Mouse (Mus musculus): ENCODE measurements around the gene Ccdc70. TPM values are rescaled to one million over a fixed set of nuclear protein-coding genes. Genes with fewer than 3 reads are reported as not detected.
A peak's percentile ranks its signal among the peaks of the same experiment; 100 is the strongest.

The Ccdc70 gene
- polyA plus RNA-seq, 1 experiment from 2014 or later: not detected

DNA sequence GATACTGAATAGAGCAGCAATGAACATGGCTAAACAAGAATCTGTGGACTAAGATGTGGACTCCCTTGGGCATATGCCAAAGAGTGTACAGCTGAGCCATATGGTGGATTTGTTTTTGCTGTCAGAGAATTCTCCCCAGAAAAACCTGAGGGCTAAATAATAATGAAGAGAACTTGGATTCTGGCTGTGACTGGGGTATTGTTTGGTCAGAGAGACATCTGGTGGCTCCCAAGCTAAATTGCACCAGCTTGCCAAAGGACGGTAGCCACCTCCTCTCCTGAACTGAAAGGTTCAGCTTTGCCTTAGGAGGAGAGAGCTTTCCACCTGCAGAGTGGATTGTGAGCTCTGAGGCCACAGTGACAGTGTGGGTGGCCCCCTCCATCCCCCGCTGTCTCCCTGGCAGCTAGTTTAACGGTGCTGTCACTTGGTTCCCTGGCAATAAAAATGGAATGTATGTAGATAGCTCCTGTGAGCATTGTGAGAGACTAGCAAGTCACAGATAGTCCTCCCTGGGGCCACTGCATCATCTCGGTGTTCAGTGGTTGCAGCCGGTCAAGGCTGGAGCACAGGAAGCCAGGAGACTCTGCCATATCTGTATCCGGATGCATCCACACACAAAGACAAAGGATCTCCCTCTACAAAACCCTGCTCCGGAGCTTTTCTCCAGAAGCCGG lies 12.2 kb downstream of the Ccdc70 start:
- Histone ChIP-seq H3K4me1 (no peaks in the 10 kb centered on the region), H3K27me3 (replicated peaks) (no peaks in the 10 kb centered on the region), H3K9ac (no peak overlapping the region), H3K27ac (replicated peaks) (no peak overlapping the region), H3K4me3 (no peak overlapping the region), H3K9me3 (no peaks in the 10 kb centered on the region), H3K4me2 (no peak overlapping the region), H3K36me3 (no peaks in the 10 kb centered on the region)
- 52% methylated on average over 8 of the region's 8 CpGs for WGBS
- no peak for ATAC-seq (ENCODE audit: extremely low read depth, insufficient number of reproducible peaks, low FRiP score, low TSS enrichment)

GRCm38 (mm10) chr8:21992184-21992583 lies 22.6 kb downstream of the Ccdc70 start:
- H3K27ac ChIP-seq (replicated peaks): no peak overlapping the region
- no peaks in the 10 kb centered on the region for H3K9me3 ChIP-seq
- no peaks in the 10 kb centered on the region for H3K4me1 ChIP-seq
- 22% methylated on average over 6 of the region's 6 CpGs for WGBS
- no peaks in the 10 kb centered on the region for H3K36me3 ChIP-seq
- no peaks in the 10 kb centered on the region for H3K27me3 ChIP-seq (replicated peaks)
- no peak overlapping the region for H3K4me2 ChIP-seq
- no peak overlapping the region for H3K9ac ChIP-seq
- no peak for ATAC-seq (ENCODE audit: extremely low read depth, insufficient number of reproducible peaks, low FRiP score, low TSS enrichment)
- no peak overlapping the region for H3K4me3 ChIP-seq

DNA sequence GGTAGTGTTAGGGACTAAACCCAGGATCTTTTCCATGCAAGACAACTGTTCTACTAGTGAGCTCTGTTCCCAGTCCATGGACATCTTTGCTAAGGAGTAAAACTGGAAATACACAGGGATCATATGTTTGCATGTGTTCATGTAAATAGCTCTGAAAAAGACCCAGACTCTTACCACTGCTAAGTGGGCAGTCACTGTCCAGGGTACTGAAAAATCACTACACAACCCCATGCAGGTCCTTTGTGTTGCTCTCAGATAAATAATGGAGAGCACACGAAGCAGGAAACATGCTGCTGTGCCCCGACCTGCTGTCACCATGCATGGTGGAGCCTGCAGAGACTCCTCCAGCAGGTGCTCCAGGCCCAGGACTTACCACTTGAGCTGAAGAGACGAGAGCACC lies 25.6 kb downstream of the Ccdc70 start:
- ATAC-seq (ENCODE audit: extremely low read depth, insufficient number of reproducible peaks, low FRiP score, low TSS enrichment): no peak
- Histone ChIP-seq H3K27ac (replicated peaks) (no peak overlapping the region), H3K4me3 (no peak overlapping the region), H3K9ac (no peak overlapping the region), H3K4me1 (no peaks in the 10 kb centered on the region), H3K36me3 (no peaks in the 10 kb centered on the region), H3K4me2 (no peak overlapping the region), H3K27me3 (replicated peaks) (no peaks in the 10 kb centered on the region), H3K9me3 (no peaks in the 10 kb centered on the region)
- WGBS: 34% methylated on average over 3 of the region's 3 CpGs

DNA sequence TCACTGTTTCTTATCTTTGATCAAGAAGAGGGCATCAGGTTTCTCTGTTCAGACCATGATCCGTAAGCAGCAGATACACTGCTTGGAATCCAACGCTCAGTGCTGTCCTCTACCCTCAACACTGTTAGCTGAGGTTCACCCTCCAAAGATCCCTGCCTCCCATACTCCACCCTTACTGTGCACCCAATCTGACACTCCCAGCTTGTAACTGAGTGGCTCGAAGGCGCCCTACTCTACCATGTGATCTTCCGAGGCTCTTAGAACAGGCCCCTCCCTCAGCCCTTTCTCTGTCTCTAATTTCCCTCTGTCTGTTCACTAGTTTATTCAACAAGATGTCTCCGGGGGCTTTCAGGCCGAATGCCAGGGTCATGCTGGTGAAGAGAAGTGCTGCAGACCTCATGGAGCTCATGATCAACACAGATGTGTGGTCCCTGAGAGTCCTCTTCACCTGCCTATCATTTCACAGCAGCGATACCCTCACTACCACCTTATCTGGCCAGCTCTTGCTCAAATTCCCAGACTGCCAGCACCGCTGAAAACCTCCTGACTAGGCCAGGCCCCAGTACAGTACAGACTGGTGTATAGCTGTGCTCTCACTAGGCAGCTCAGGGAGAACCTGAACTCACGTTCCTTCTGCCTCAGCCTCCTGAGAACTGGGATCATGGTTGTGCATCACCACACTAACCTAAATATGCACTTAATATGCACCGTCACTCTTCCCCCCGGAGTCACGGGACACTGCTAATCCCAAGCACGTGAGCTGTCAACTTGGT lies 35.4 kb downstream of the Ccdc70 start:
- Histone ChIP-seq H3K4me2 (no peak overlapping the region), H3K36me3 (no peaks in the 10 kb centered on the region), H3K9me3 (no peaks in the 10 kb centered on the region), H3K27me3 (replicated peaks) (no peaks in the 10 kb centered on the region), H3K4me1 (no peaks in the 10 kb centered on the region), H3K4me3 (no peak overlapping the region), H3K27ac (replicated peaks) (no peak overlapping the region), H3K9ac (no peak overlapping the region)
- no peak; the same call in 1 of the 2 replicates for ATAC-seq (ENCODE audit: extremely low read depth, insufficient number of reproducible peaks, low FRiP score, low TSS enrichment)
- 71% methylated on average over 14 of the region's 14 CpGs for WGBS

- Histone ChIP-seq H3K9ac (no peak overlapping the region), H3K27me3 (replicated peaks) (no peaks in the 10 kb centered on the region), H3K9me3 (no peaks in the 10 kb centered on the region), H3K4me2 (no peak overlapping the region), H3K4me3 (no peak overlapping the region), H3K36me3 (no peaks in the 10 kb centered on the region), H3K27ac (replicated peaks) (no peak overlapping the region), H3K4me1 (no peaks in the 10 kb centered on the region)
- WGBS: 76% methylated on average over 6 of the region's 6 CpGs
- no peak for ATAC-seq (ENCODE audit: extremely low read depth, insufficient number of reproducible peaks, low FRiP score, low TSS enrichment)
These were observed 36.8 kb downstream of the Ccdc70 start for GRCm38 (mm10) chr8:22006423-22006822.

GRCm38 (mm10) chr8:22009403-22009802 lies 39.8 kb downstream of the Ccdc70 start:
- Histone ChIP-seq H3K4me2 (no peak overlapping the region), H3K27me3 (replicated peaks) (no peaks in the 10 kb centered on the region), H3K27ac (replicated peaks) (0 out of 2 replicates have a peak overlapping the region, but pooled peaks have one; percentile 28), H3K9ac (no peak overlapping the region), H3K4me1 (no peaks in the 10 kb centered on the region), H3K36me3 (no peaks in the 10 kb centered on the region), H3K9me3 (no peaks in the 10 kb centered on the region), H3K4me3 (no peak overlapping the region)
- 45% methylated on average over 3 of the region's 3 CpGs for WGBS
- no peak for ATAC-seq (ENCODE audit: extremely low read depth, insufficient number of reproducible peaks, low FRiP score, low TSS enrichment)

GRCm38 (mm10) chr8:22013034-22013707 lies 43.6 kb downstream of the Ccdc70 start:
- Histone ChIP-seq H3K27ac (replicated peaks) (no peak overlapping the region), H3K9me3 (no peaks in the 10 kb centered on the region), H3K27me3 (replicated peaks) (no peaks in the 10 kb centered on the region), H3K9ac (no peak overlapping the region), H3K36me3 (no peaks in the 10 kb centered on the region), H3K4me1 (no peaks in the 10 kb centered on the region), H3K4me3 (no peak overlapping the region), H3K4me2 (no peak overlapping the region)
- no peak for ATAC-seq (ENCODE audit: extremely low read depth, insufficient number of reproducible peaks, low FRiP score, low TSS enrichment)
- WGBS: 78% methylated on average over 24 of the region's 24 CpGs

GRCm38 (mm10) chr8:22017731-22018130 lies 48.2 kb downstream of the Ccdc70 start:
- Histone ChIP-seq H3K27me3 (replicated peaks) (no peaks in the 10 kb centered on the region), H3K27ac (replicated peaks) (no peak overlapping the region), H3K36me3 (no peaks in the 10 kb centered on the region), H3K9ac (no peak overlapping the region), H3K4me1 (no peaks in the 10 kb centered on the region), H3K9me3 (no peaks in the 10 kb centered on the region), H3K4me3 (no peak overlapping the region), H3K4me2 (no peak overlapping the region)
- ATAC-seq (ENCODE audit: extremely low read depth, insufficient number of reproducible peaks, low FRiP score, low TSS enrichment): no peak
- WGBS: 76% methylated on average over 7 of the region's 7 CpGs

DNA sequence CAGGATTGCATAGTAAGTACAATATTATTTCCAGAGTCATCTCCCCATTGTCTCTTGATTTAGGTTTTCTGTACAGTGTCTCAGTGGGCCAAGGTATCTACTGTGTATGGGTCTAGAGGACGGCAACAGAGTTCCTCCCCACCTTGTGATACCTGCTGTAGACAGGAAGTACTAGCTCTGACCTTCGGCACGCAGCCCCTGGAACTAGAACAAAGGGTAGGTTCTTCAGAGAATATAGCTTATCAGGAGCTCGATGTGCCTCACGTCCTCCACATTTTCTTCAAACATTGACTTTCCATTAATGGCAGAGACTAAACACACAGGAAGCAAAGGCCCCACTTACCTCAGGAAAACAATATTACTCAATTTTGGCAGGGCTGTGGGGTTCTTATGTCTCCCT lies 49.9 kb downstream of the Ccdc70 start:
- H3K9me3 ChIP-seq: no peaks in the 10 kb centered on the region
- H3K36me3 ChIP-seq: no peaks in the 10 kb centered on the region
- no peak overlapping the region for H3K27ac ChIP-seq (replicated peaks)
- no peaks in the 10 kb centered on the region for H3K4me1 ChIP-seq
- ATAC-seq (ENCODE audit: extremely low read depth, insufficient number of reproducible peaks, low FRiP score, low TSS enrichment): no peak
- H3K9ac ChIP-seq: no peak overlapping the region
- 70% methylated on average over 5 of the region's 5 CpGs for WGBS
- no peak overlapping the region for H3K4me3 ChIP-seq
- no peaks in the 10 kb centered on the region for H3K27me3 ChIP-seq (replicated peaks)
- H3K4me2 ChIP-seq: no peak overlapping the region

DNA sequence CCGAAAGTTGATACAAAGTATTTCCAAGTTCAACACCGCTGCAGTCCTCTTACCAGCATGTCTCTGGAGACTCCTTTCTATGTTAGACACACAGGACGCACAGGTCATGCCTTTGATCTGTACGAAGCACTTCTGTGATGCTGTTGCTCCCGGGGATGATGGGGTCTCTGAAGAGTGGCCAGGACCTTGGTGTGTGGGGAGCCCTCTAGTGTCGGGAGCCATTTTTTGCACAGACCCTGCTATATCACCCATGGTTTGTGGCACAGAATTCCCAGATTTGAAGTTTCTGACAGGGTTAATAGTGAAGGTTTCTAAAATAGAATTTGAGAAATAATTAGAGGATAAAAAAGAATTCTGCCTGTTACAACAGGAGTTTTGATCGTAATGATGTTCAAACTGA lies 52.7 kb downstream of the Ccdc70 start:
- ATAC-seq (ENCODE audit: extremely low read depth, insufficient number of reproducible peaks, low FRiP score, low TSS enrichment): no peak
- WGBS: 54% methylated on average over 7 of the region's 7 CpGs
- Histone ChIP-seq H3K27me3 (replicated peaks) (no peaks in the 10 kb centered on the region), H3K9me3 (no peaks in the 10 kb centered on the region), H3K4me1 (no peaks in the 10 kb centered on the region), H3K4me3 (no peak overlapping the region), H3K36me3 (no peaks in the 10 kb centered on the region), H3K9ac (no peak overlapping the region), H3K27ac (replicated peaks) (no peak overlapping the region), H3K4me2 (no peak overlapping the region)
